ENCODE assay signal across 33 mouse cellular contexts in the genomic region with DNA sequence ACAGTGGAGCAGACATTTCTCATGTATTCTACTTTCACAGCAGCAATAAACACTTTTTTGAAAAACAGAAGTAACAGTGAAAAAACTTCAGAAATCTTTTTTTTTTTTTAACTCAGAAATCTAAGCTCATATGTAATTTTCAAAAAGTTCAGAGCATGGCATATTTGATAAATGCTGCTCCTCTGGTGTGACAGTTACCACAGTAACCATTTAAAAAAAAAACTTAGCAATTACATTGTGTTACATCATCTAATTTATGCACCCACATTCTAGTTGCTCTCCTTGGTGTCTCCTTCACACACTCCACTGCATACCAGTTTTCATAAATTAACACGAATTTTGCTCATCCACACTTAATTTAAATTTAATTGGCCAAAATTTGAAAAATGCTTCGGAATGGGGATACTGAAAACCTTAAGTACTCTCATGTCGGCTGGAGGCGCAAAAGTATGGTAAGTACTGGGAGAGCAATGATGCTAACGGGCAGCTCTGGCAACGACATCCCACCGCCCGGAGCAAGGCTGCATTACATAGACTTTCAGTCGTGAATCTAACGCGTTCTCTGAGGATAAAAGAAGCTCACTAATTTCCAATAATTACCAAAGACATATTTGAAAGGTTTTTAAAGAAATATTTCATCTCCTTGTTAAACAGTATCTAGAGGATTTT. TPM values are rescaled to one million over a fixed set of nuclear protein-coding genes. Genes with fewer than 3 reads are reported as not detected.
DNase-seq lines count a peak whose midpoint lies in the region; ATAC-seq and TF ChIP-seq lines count a peak whose summit lies in the region.
"Had no signal": no experiment of that assay in that cellular context is flagged by ENCODE, and none has a peak within 500 bp of the region (broad histone marks: within the 10 kb centered on the region; RNA-seq: fewer than 3 reads in every experiment).

No protein-coding gene starts in this region.

- ATAC-seq in frontal cortex, adult (ENCODE audit: low TSS enrichment), result peak; percentile 88
- ATAC-seq: activated CD4-positive, CD25-positive, alpha-beta regulatory T cell, adult 4 months; forebrain, embryonic 13.5 days; hindbrain, embryonic 16.5 days; intestine, embryonic 15.5 days had no signal

- H3K27me3 ChIP-seq in kidney, adult 2 months (replicated peaks; ENCODE audit: control insufficient read depth, insufficient read depth, low read length), result no peaks in the 10 kb centered on the region
- H3K27me3 ChIP-seq: CH12.LX; embryonic facial prominence, embryonic 13.5 days; forebrain, embryonic 13.5 days; heart, embryonic 12.5 days; heart, embryonic 15.5 days; hindbrain, embryonic 13.5 days; intestine, embryonic 15.5 days had no signal

- no peak for TF ChIP-seq POLR2A in kidney, adult 2 months (IDR thresholded peaks at IDR 0.05; ENCODE audit: low read depth, low read length)

- H3K27ac ChIP-seq in kidney, adult 2 months (ENCODE audit: insufficient read depth, low read depth, low read length), result no peak overlapping the region
- H3K27ac ChIP-seq: embryonic facial prominence, embryonic 10.5 days; embryonic facial prominence, embryonic 13.5 days; forebrain, embryonic 10.5 days; forebrain, embryonic 13.5 days; heart, embryonic 15.5 days; hindbrain, embryonic 10.5 days; hindbrain, embryonic 13.5 days; intestine, embryonic 15.5 days had no signal

- no peaks in the 10 kb centered on the region for H3K4me1 ChIP-seq in kidney, adult 2 months (ENCODE audit: control insufficient read depth, insufficient read depth, low read length)
- H3K4me1 ChIP-seq: embryonic facial prominence, embryonic 10.5 days; embryonic facial prominence, embryonic 13.5 days; forebrain, embryonic 10.5 days; forebrain, embryonic 13.5 days; heart, embryonic 15.5 days; hindbrain, embryonic 10.5 days; hindbrain, embryonic 13.5 days; intestine, embryonic 15.5 days had no signal

- H3K4me3 ChIP-seq in kidney, adult 2 months (ENCODE audit: insufficient read depth, low read depth, low read length), result no peak overlapping the region
- H3K4me3 ChIP-seq: embryonic facial prominence, embryonic 10.5 days; embryonic facial prominence, embryonic 13.5 days; forebrain, embryonic 10.5 days; forebrain, embryonic 13.5 days; heart, embryonic 12.5 days; heart, embryonic 15.5 days; hindbrain, embryonic 10.5 days; hindbrain, embryonic 13.5 days; intestine, embryonic 15.5 days had no signal

- 93% methylated on average over 11 of the region's 11 CpGs for WGBS in kidney, adult 2 months

- H3K36me3 ChIP-seq in kidney, adult 2 months (ENCODE audit: control insufficient read depth, insufficient read depth, low read length), result peaks cover 2% of the 10 kb centered on the region

- DNase-seq in frontal cortex, postnatal 10 days (ENCODE audit: low spot score in 2 of 2), result no peak
- DNase-seq in 3T3-L1 (ENCODE audit: low read depth, low spot score), result peak; percentile 39
- DNase-seq in 416B (ENCODE audit: low read depth), result peak; percentile 8
- DNase-seq in brain, adult 2 months (ENCODE audit: low read depth, low spot score), result peak; percentile 24
- DNase-seq in retina, postnatal 1 day, result no peak
- DNase-seq in kidney, adult 2 months, result no peak
- DNase-seq in lung, postnatal 4 days, result no peak
- DNase-seq: adrenal gland, postnatal 10 days; adrenal gland, postnatal 36 days; B cell, adult 2 months; cerebellum, adult 11 months; cerebellum, adult 2 months; cerebellum, postnatal 10 days; cerebellum, postnatal 36 days; embryo, embryonic 11 days; gastrocnemius, postnatal 10 days; gastrocnemius, postnatal 36 days; heart, postnatal 10 days; heart, postnatal 36 days; kidney, adult 11 months had no signal

- no peak for TF ChIP-seq CTCF in kidney, adult 2 months (conservative IDR thresholded peaks at IDR 0.05; ENCODE audit: insufficient read depth, insufficient read length, low read depth, low read length)

RNA-seq across cellular contexts. Expression of gene Cacnb4, which starts 24.9 kb away (rescaled TPM):
- 1.0 and 1.1 TPM in 2 replicates for polyA plus RNA-seq in kidney, adult 2 months (2012; rRNA removed)

RNA-seq across cellular contexts. Expression of gene Stam2, which starts 40.6 kb away (rescaled TPM):
- 7.8 and 8.6 TPM in 2 replicates for polyA plus RNA-seq in kidney, adult 2 months (2012; rRNA removed)

Comparison
In these comparisons a context has a peak if more than half of its experiments do, and no peak if none do; other contexts are left out.
1. DNase-seq: peak in 3T3-L1 (single experiment), 416B (single experiment) and brain, adult 2 months (single experiment); none in frontal cortex, postnatal 10 days (0 of 2), retina, postnatal 1 day (single experiment), kidney, adult 2 months (single experiment) and lung, postnatal 4 days (0 of 2).